Mouse (Mus musculus) intestine, embryonic 16.5 days (tissue): ENCODE data around the gene 4930470P17Rik. TPM values are rescaled to one million over a fixed set of nuclear protein-coding genes. Genes with fewer than 3 reads are reported as not detected.

ENCODE experiments used
- ATAC-seq: fragments of 200-750 bp; cut with Nextera tagmentation; 2 replicates; pipeline ENCODE4 v1.8.0; 2017; ENCODE audit warnings: moderate TSS enrichment, moderate library complexity
- H3K27ac ChIP-seq: fragments of 300-500 bp; sonication (generic); 2 replicates; pipeline ENCODE4 v1.5.1; 2014; ENCODE audit warnings: mild to moderate bottlenecking, low read length
- H3K27me3 ChIP-seq: fragments of 300-500 bp; sonication (generic); replicated peaks from 2 replicates; pipeline ENCODE4 v1.6.1; 2014; ENCODE audit warnings: low read length, control low read depth, mixed read lengths; ENCODE audit not compliant: control insufficient read depth, insufficient read depth
- H3K36me3 ChIP-seq: fragments of 300-500 bp; sonication (generic); 2 replicates; pipeline ENCODE4 v1.6.1; 2014; ENCODE audit warnings: low read length, control low read depth; ENCODE audit not compliant: control insufficient read depth, insufficient read depth
- H3K4me1 ChIP-seq: fragments of 300-500 bp; sonication (generic); 2 replicates; pipeline ENCODE4 v1.6.1; 2014; ENCODE audit warnings: low read length, control low read depth, mixed read lengths; ENCODE audit not compliant: control insufficient read depth, insufficient read depth
- H3K4me2 ChIP-seq: fragments of 300-500 bp; sonication (generic); 2 replicates; pipeline ENCODE4 v1.6.1; 2014; ENCODE audit warnings: low read depth, low read length, control low read depth
- H3K4me3 ChIP-seq: fragments of 300-500 bp; sonication (generic); 2 replicates; pipeline ENCODE4 v1.5.1; 2014; ENCODE audit warnings: mild to moderate bottlenecking, low read length
- H3K9ac ChIP-seq: fragments of 300-500 bp; sonication (generic); 2 replicates; pipeline ENCODE4 v1.6.1; 2014; ENCODE audit warnings: low read depth, low read length
- H3K9me3 ChIP-seq: fragments of 300-500 bp; sonication (generic); 2 replicates; pipeline ENCODE4 v1.6.1; 2016; ENCODE audit warnings: low read length, control low read depth; ENCODE audit not compliant: control insufficient read depth
- whole genome bisulfite sequencing: fragments of 180-500 bp; shearing (Covaris S2); extraction: QIAGEN DNeasy Blood & Tissue Kit; methylation state at CpG from one replicate; pipeline ENCODE4 v1.1.7; 2014; 5-methylcytosine and 5-hydroxymethylcytosine counted together
- polyA plus RNA-seq: library from polyadenylated mRNA; unstranded; fragments of >200 nt; fragmentation: Nextera tagmentation; extraction: Ambion mirVana; gene quantifications from 2 replicates; pipeline ENCODE4 v1.2.1, GENCODE M21; 2015

The 4930470P17Rik gene
- polyA plus RNA-seq, 1 experiment from 2014 or later: not detected

DNA sequence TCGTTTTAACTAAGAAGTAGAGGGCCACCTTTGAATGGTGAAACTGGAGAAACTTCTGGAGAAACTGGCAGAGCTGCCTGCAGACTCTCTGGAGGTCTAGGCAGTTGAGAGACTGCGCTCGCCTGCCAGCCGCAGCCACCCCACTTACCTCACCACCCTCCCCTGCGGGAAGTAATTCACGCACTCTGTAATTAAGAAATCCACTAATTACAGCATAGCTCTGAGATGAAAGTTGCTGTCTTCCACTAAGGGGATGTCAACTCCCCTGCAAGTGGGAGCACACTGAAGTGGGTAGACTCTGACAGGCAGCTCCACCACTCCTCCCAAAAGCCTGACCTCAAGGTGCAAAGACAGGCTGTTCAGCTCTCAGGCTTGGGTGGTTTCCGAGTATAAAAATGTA is 49.7 kb downstream of the 4930470P17Rik start:
- WGBS: 76% methylated on average over 7 of the region's 7 CpGs
- no peaks in the 10 kb centered on the region for H3K27me3 ChIP-seq
- no peak overlapping the region for H3K4me3 ChIP-seq
- no peak overlapping the region for H3K9ac ChIP-seq
- H3K9me3 ChIP-seq: no peaks in the 10 kb centered on the region
- H3K4me1 ChIP-seq: peaks cover 2% of the 10 kb centered on the region; the same call in 1 of the 2 replicates
- H3K27ac ChIP-seq: no peak overlapping the region
- no peaks in the 10 kb centered on the region for H3K36me3 ChIP-seq
- no peak for ATAC-seq
- H3K4me2 ChIP-seq: no peak overlapping the region

DNA sequence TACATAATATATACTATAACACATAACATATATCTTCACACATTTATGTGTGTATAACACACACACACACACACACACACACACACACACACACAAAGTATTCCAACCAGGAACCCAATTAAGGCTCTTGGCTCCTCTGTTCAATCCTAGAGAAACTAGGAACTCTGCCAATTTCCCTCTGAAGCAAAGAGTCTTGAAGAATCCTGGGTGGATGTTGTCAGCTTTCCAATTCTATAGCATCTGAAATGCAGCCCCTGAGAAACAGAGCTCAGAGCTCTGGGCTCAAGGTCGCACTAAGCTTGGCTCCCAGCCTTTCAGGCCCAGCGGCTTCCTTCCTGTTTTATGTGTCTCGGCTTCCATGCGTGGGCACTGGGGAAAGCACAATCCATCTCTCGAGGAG is 51.6 kb downstream of the 4930470P17Rik start:
- no peaks in the 10 kb centered on the region for H3K36me3 ChIP-seq
- H3K4me3 ChIP-seq: no peak overlapping the region
- H3K27ac ChIP-seq: no peak overlapping the region
- peak; percentile 74 for ATAC-seq
- H3K9me3 ChIP-seq: no peaks in the 10 kb centered on the region
- peaks cover 2% of the 10 kb centered on the region; the same call in 1 of the 2 replicates for H3K4me1 ChIP-seq
- WGBS: 23% methylated on average over 5 of the region's 5 CpGs
- H3K9ac ChIP-seq: no peak overlapping the region
- H3K4me2 ChIP-seq: no peak overlapping the region
- H3K27me3 ChIP-seq: no peaks in the 10 kb centered on the region

GRCm38 (mm10) chr2:170549146-170549545 is 52.7 kb downstream of the 4930470P17Rik start:
- peaks cover 2% of the 10 kb centered on the region; the same call in 1 of the 2 replicates for H3K4me1 ChIP-seq
- no peak overlapping the region for H3K4me3 ChIP-seq
- H3K9ac ChIP-seq: no peak overlapping the region
- no peaks in the 10 kb centered on the region for H3K9me3 ChIP-seq
- no peak overlapping the region for H3K4me2 ChIP-seq
- no peaks in the 10 kb centered on the region for H3K36me3 ChIP-seq
- ATAC-seq: no peak
- 85% methylated on average over 2 of the region's 2 CpGs for WGBS
- H3K27me3 ChIP-seq: no peaks in the 10 kb centered on the region
- H3K27ac ChIP-seq: no peak overlapping the region

- Histone ChIP-seq H3K27me3 (no peaks in the 10 kb centered on the region), H3K4me3 (no peak overlapping the region), H3K36me3 (no peaks in the 10 kb centered on the region), H3K27ac (no peak overlapping the region), H3K4me1 (peaks cover 2% of the 10 kb centered on the region; the same call in 1 of the 2 replicates), H3K9me3 (no peaks in the 10 kb centered on the region), H3K9ac (no peak overlapping the region), H3K4me2 (no peak overlapping the region)
- WGBS: 37% methylated on average over 4 of the region's 4 CpGs
- ATAC-seq: 0 out of 2 replicates have a peak, but pooled peaks have one; percentile 31
Observed at GRCm38 (mm10) chr2:170548046-170548445, 53.8 kb downstream of the 4930470P17Rik start.

DNA sequence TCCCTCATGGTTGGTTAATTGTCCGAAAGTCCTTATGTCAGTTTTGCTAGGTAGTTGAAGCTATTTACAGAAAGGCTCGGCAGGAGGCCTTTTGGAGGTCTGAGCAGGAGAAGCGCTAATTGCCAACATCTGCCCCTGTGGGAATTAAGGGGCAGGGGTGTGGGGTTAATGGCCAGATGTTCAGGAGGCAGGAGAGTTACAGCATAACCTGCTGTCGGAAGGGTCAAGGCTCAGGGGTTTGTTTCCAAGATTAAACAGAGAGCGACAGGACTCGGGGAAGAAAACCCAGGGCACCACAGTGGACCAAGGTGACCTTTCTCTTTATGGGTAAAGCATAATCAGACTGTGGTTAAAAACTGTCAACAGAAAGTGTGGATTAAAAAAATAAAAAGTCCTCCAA is 54.3 kb downstream of the 4930470P17Rik start:
- Histone ChIP-seq H3K9me3 (no peaks in the 10 kb centered on the region), H3K4me2 (no peak overlapping the region), H3K36me3 (no peaks in the 10 kb centered on the region), H3K27me3 (no peaks in the 10 kb centered on the region), H3K27ac (no peak overlapping the region), H3K4me1 (peaks cover 2% of the 10 kb centered on the region; the same call in 1 of the 2 replicates), H3K4me3 (no peak overlapping the region), H3K9ac (no peak overlapping the region)
- WGBS: 41% methylated on average over 6 of the region's 6 CpGs
- no peak for ATAC-seq

- 42% methylated on average over 4 of the region's 4 CpGs for WGBS
- H3K4me1 ChIP-seq: no peaks in the 10 kb centered on the region; the same call in 1 of the 2 replicates
Observed at GRCm38 (mm10) chr2:170545745-170546144, 56.1 kb downstream of the 4930470P17Rik start.

DNA sequence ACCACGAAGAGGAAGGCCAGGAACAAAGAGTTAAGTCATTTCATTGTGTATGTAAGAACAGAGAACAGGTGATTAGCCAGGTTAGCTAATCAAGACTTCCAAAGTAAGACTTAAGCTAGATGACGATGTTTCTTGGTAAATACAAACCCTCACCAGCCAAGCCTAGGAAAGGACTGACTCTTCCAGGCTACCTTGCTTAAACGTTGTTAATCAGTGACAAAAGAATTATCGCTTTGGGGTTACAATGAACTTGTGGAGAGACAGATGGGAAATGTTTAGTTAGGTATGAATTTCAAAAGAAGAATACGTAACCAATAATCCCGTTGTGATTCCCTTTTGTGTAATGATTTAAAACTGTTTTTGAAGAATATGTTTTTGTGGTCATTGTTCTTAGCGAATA is 56.9 kb downstream of the 4930470P17Rik start:
- 71% methylated on average over 7 of the region's 7 CpGs for WGBS
- Histone ChIP-seq H3K9me3 (no peaks in the 10 kb centered on the region), H3K27ac (no peak overlapping the region), H3K36me3 (no peaks in the 10 kb centered on the region), H3K4me3 (no peak overlapping the region), H3K27me3 (no peaks in the 10 kb centered on the region), H3K4me1 (no peaks in the 10 kb centered on the region), H3K4me2 (no peak overlapping the region), H3K9ac (no peak overlapping the region)
- ATAC-seq: no peak

More at GRCm38 (mm10) chr2:170545745-170546144, 56.1 kb downstream of the 4930470P17Rik start:
- Histone ChIP-seq H3K36me3 (no peaks in the 10 kb centered on the region), H3K4me3 (no peak overlapping the region), H3K27ac (no peak overlapping the region), H3K9ac (no peak overlapping the region), H3K27me3 (no peaks in the 10 kb centered on the region), H3K4me2 (no peak overlapping the region), H3K9me3 (no peaks in the 10 kb centered on the region)
- no peak for ATAC-seq

GRCm38 (mm10) chr2:170544159-170544558 is 57.7 kb downstream of the 4930470P17Rik start:
- Histone ChIP-seq H3K4me2 (no peak overlapping the region), H3K27me3 (no peaks in the 10 kb centered on the region), H3K4me3 (no peak overlapping the region), H3K27ac (no peak overlapping the region), H3K4me1 (no peaks in the 10 kb centered on the region), H3K9me3 (no peaks in the 10 kb centered on the region), H3K9ac (no peak overlapping the region), H3K36me3 (no peaks in the 10 kb centered on the region)
- WGBS: 73% methylated on average over 3 of the region's 3 CpGs
- no peak for ATAC-seq

GRCm38 (mm10) chr2:170543625-170544024 is 58.2 kb downstream of the 4930470P17Rik start:
- no peak overlapping the region for H3K9ac ChIP-seq
- no peaks in the 10 kb centered on the region for H3K36me3 ChIP-seq
- ATAC-seq: no peak
- H3K4me1 ChIP-seq: no peaks in the 10 kb centered on the region
- 75% methylated on average over 5 of the region's 5 CpGs for WGBS
- H3K4me3 ChIP-seq: no peak overlapping the region
- H3K9me3 ChIP-seq: no peaks in the 10 kb centered on the region
- no peaks in the 10 kb centered on the region for H3K27me3 ChIP-seq
- no peak overlapping the region for H3K27ac ChIP-seq
- H3K4me2 ChIP-seq: no peak overlapping the region

DNA sequence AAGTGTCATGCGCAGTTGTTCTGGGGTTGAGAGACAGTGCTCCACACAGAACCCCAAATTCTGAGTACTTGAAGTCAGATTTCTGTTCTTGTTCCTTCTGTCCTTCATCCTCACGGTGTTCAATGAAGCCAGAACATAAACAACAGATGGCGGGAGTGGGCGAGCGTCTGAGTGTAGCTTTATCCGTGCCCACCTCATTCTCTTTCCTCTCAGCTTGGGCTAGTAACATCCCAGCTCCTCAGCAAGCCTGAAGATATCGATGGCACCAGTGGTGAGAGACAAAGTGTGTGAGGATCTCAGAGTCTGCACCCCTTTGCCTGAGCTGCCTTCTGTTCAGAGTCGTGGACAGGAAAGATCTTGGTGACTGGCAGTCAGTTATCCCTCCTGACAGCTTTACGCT is 62.6 kb downstream of the 4930470P17Rik start:
- Histone ChIP-seq H3K27ac (no peak overlapping the region), H3K9me3 (no peaks in the 10 kb centered on the region), H3K36me3 (no peaks in the 10 kb centered on the region), H3K9ac (no peak overlapping the region), H3K4me1 (no peaks in the 10 kb centered on the region), H3K27me3 (no peaks in the 10 kb centered on the region), H3K4me2 (no peak overlapping the region), H3K4me3 (no peak overlapping the region)
- 82% methylated on average over 9 of the region's 9 CpGs for WGBS
- ATAC-seq: no peak
